Mouse (Mus musculus) monocyte, adult 2 months (primary cell): ENCODE results near the gene Asb2.

Source experiments
- DNase-seq, 2 experiments: peaks; one replicate each; pipeline ENCODE4 v3.0.0; 2022; ENCODE audit warnings: low spot score in 2 of 2, low read depth in 1 of 2

Asb2 gene

DNA sequence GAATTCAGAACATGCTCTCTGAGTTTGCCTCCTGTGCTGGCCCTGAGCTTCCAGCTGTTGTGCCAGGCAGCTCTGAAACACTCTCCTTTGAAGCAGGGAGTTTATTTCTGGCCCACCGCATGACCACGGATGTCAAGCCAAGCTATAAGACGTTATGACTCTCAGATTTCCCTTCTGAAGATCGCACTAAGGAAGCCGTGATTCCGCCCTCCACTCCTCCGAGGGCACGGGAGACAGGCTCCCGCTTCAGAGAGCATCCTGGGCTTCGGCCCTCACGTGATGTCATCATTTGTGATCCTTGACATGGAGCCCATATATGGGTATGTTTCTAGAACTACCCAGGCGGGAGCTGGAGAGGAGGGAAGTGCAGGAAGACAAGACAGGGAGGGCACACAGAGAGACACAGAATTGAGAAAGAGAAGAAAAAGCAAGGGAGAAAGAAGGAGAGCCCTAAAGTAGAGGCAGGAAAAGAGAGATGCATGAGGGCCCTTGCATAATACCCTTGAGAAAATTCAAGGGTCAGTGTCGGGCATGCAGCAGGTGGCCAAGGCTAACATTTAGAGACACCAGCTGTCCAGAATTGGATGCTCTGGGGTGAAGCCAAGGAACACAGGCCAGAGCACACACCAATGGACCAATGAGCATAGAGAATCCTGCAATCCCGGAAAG is at the start of gene Asb2:
Gene Asb2 (minus strand): TSS at position 256 of the 669 bp plus-strand sequence.
- DNase-seq: no peak

DNA sequence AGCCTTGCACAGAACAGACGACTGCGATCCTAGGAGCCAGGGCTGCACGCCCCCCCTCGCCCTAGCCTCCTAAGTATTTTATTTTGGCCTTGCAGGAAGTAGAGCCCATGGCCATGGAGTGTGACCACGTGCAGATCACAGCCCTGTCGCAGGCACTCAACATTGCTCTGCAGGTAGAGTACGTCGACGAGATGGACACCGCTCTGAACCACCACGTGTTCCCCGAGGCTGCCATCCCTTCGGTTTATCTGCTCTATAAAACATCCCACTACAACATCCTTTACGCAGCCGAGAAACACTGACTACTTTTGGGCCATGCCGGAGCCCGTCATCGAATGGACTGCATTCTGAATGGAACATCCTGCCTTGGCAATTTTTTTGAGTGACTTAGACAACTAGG is 48.3 kb upstream of the Asb2 start:
- DNase-seq: no peak

DNA sequence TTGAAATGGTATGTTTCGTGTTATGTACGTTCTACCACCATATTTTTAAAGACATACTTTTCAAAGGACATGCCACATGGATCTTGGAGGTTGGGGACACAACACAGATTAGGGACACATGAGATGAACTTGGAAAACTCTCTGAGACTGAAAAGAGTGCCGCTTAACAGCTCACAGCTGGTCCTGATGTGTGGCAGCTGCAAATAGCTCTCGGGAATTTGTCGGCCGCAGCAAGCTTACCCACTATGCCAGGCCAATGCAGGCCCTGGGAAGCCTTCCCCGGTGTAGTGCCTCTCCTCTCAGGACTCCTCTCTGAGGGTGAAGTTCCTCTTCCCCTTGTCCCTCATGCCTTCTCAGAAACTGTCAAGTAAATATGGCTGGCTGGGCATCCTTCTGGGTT is 41.0 kb upstream of the Asb2 start:
- DNase-seq: no peak

DNA sequence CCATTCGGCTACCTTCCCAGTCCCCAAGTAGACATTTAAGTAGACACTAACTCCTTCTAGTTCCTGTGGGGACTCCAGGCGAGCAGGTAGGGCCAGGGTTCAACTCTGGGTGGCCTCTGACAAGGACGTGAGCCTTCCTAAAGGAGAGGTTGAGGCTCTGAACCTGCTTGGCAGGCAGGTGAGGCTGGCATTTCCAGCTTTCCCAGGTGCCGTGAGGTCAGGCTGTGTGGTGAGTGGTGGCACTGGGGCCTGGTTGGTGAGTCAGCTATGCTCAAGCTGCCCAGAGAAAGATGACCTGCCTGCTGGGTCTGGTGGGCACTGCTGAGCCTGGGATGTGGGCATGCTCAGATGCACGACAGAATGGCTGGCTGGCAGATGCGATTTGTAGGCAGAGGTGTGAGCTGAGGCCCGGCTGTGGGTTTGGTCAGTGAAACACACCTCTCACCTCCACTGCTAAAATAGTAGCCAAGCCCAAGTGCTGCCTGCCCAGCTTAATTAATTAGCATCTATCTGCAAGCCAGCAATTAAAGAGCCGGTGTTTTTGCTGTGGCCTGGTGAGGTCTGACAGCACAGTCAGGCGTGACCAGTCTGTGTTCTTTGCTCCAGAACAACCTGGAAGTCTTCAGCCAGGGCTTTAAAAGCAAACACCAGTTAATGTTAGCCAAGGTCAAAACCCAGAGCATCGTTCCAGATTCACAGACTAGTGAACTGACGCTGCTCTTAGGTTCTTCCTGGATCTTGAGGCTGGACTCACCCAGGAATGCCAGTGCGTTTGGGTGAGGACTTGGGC is 39.9 kb upstream of the Asb2 start:
- DNase-seq: no peak

DNA sequence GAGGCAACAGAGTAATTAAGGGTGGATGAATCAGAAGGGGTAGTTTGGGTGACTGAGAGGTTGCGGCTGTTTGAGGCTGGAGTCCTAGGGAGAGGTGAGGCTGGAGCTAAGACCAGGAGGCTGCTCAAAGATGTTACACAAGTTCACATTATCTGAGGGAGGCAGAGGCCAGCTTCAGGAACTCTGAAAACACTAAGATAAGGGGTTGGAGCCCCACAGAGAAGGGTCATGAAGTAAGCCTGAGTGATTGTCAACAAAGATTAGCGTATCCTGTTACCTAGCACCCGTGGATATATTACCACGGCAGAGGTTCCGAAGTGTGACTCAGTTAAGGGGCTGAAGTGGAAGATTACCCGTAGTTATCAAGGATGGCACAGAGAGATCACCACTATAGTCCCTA is 37.7 kb upstream of the Asb2 start:
- no peak for DNase-seq

DNA sequence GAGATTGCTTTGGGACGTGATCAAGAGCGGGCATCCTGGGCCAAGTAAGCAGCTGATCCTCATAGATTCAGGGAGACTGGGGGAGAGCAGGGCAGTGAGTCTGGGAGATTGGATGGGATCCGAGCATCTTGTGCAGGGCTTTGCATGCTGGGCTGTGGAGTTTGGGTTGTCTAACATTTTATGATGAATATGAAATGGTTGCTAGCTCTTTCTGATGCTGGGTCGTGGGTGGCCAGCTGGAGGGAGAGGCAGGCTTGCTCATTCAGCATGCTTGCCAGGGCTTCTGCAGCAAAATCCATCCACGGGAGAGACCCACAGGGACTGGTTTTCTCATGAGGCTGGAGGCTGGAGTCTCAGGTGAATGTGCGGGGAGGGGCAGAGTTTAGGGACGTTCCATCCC is 35.3 kb upstream of the Asb2 start:
- no peak for DNase-seq

DNA sequence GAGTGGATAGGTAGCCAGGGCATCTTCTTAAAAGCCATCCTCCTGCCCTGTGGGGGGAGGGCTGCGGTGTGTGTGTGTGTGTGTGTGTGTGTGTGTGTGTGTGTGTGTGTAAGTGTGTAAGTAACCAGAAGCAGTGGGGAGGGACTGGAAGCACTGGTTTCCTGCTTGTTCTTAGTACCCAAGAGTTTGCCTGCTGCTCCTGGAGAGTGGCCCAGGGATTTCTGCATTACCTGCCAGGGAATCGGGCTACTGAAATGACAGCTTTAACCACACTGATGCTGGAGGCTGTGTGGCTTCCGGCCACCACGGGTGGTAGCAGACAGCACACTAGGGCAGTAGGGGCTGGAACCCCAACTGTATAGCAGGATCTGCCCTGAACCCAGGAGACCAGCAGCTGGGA is 34.2 kb upstream of the Asb2 start:
- DNase-seq: no peak

DNA sequence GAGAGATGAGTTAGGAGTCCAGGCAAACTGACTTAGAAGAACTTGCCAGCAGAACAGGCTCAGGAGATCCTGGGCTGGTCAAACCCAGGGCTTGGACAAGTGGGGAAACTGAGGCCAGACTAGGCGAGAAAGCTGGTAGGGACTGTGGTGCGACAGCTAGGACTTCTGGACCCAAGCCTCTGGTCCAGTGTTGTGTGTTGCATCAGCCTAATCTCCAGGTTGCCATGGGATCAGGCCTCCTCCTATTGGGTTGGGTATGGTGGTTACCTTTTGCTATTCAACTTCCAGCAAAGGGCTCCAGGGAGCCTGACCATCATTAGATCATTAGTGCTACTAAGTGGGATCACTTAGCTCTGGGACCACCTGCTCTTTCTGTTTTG is 33.5 kb upstream of the Asb2 start:
- no peak for DNase-seq

DNA sequence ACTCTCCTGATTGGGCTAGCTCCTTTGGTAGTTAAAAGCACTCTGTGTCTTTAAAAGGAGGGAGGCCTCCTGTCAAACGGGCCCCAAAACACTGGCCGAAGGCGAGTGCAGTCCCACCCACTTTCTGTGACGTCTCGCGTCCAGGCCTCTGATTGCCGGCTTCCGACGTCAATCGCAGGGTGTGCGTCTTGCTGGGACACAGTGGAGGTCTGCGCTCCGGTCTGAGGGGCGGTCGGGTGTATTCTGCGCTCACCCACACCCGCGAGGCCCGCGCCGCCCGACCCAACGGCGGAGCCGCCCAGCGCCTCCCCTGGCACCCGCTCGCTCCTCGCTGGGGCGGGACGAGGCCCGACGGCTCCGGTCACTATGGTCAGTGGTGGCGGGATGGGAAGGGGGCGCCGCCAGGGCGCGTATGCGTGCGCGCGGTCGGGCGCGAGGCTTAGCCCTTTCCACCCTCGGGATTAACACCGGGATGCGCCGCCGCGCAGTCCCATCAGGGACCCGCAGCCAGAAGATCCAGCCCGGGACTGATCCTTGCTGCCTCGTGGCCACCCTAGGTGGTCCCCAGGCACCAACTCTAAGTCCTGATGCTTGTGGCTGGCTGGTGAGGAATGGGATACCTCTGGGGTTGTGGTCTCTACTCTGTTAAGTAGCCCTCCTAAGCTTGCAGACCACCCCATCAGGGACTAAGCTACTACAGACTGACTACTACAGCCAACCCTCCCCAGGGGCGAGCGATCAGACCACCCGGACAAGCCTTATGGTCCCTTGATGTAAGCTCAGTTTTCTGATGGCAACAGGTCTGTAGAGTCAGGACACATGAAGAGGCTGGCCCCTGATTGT is 32.9 kb upstream of the Asb2 start, which contains the start of gene Otub2:
Gene Otub2 (plus strand): TSS at position 178 of the 843 bp plus-strand sequence.
- DNase-seq: peak; percentile 65 to 80

DNA sequence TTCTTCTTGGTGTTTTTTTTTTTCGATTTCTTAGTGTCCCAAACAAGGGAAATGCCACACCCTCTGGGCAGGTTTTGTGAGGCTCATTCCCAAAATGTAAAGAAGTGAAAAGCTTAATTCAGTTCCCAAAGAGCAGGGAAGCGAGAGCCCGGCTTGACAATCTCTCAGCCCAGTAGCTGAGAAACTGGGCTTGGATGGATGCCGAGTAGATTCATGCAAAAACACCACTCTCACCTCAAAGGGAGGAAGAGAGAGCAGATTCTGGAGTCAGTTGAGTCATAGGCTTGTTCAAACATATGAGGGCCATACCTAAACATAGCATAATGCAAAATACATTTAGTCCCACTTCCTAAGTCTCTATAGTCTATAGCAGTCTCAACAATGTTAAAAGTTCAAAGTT is 24.4 kb upstream of the Asb2 start:
- DNase-seq: no peak

DNA sequence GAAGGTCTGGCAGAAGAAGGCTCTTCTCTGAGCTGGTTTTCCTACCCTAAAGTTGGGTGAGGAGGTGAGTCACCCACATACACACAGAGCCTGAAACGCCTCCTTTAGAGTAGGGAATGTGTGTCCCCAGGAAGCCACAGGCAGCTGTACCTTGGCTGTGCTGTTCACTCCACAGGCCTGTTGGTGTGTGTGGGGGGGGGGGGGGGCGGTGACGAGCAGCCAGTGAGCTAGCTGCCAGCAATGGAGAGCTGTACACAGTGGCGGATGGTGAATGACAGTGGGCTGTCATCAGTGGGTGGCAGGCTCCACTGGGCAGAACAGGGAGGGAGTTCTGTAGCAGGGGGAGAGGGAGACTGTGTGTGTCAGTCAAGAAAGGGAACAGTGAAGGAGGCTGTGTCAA is 21.0 kb upstream of the Asb2 start:
- no peak for DNase-seq

DNA sequence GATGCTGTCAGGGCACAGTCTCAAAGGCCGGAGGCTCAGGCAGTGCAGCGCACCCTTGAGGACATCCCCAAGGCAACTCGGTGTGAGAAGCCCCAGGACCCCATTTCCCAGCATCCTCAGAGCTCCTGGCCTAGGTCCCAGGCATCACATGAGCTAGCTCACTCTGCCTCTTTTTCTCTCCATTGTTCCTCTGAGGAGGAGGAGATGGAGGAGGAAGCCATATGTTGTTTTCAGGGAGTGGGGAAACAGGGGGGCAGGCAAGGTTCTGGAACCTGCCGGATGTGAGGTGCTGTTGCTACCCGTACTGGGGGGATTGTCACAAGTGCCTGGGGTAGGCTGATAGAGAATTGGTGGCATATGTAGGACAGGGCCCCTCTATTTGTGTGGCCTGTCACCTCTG is 20.3 kb upstream of the Asb2 start:
- DNase-seq: no peak

DNA sequence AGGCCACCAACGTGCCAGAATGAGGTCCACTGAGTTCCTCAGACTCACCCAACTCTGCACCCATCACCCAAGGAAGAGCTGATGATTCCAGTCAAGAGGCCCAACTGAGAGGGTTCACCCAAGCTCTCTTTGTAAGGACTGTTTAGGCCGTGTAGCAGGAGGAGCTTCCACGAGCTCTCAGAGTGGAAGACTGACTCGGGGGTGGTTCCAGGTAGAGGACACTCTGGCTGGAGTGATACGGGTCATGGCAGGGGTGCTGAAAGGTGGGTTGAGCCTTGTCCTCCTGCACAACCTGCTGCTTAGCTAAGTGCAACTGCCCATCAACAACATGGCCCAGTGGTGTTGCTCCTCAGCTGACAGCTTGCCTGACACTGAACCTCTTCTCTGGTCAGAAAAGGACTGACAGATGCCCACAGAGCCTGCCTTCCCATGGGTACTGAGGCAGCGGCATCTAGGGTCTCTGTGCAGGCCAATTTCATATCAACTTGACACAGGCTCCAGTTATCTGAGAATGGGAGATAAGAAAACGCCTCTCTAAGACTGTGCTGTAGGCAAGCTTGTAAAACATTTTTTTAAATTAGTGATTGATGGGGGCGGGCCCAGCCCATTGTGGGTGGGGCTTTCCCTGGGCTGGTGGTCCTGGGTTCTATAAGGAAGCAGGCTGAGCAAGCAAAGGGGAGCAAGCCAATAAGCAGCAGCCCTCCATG is 17.9 kb upstream of the Asb2 start:
- no peak for DNase-seq

DNA sequence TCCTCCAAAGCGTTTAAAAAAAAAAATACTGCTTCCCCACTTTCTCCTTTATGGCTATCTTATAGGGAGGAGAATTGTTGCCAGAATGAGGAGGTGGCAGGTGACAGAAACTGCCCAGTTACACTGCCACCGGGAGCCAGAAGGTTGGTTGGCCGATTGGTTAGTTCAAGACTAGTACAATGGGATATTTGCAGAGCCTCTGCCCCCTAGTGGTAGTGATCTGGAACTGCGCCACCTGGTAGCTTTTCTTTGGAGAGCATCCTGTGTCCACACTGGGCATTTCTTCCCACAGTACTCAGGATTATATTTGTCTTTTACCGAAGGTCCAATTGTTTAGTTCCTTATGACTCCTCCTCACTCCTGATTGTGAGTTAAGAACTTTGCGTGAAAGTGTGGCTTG is 15.9 kb upstream of the Asb2 start:
- peak in 1 of 2 experiments; percentile 26 for DNase-seq

DNA sequence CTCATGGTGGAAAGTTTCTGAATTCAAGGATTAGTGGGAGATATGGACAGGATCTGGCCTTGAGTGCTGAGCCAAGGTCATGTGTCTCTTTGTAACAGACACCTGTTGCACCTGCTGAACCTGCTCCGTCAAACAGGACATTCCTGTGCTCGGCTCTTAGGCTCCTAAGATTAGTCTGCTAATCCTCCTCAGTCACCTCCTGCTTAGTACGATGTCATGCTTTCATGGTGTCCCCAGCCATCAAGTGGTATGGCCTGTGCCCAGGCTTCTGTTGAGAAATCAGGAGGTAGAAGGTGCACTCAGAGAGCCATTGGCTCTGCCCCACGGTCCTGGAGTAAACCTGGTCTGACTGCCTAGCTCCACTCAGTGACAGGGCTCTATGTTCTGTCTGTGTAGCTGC is 15.1 kb upstream of the Asb2 start:
- DNase-seq: no peak

DNA sequence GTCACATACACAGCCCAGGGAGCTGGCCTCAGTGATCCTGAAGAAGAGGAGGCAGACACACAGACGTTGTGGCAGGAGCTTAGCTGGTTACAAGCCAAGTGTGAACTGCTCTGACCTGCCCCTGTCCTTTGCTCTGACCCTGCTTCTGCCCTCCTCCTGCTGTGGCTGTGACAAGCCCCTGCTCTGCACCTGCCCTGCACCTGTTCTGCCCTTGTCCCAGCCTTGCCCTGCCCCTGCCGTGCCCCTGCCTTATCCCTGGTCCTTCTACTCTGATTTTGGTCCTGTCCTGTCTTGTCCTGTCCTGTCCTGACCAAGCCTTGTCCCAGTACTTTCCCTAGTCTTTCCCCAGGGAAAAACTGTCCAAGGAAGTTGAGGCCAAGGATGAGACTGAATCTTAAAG is 13.0 kb upstream of the Asb2 start:
- DNase-seq: no peak

DNA sequence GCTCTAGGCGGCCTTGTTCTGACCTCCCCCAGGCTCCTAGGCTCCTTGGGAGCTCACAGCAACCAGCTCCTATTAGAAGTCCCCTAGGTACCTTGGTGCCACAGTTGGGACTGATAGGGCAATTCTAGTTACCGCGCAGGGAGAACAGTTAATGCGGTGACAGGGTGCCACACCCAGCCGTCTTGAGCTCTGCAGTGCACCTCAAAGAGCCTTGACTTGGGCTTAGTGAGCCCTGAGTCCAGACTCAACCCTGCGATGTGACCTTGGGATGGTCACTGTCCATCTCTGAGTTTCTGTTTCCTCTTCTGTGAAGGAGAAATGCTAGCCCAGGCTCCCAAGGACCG is 12.5 kb upstream of the Asb2 start:
- no peak for DNase-seq

DNA sequence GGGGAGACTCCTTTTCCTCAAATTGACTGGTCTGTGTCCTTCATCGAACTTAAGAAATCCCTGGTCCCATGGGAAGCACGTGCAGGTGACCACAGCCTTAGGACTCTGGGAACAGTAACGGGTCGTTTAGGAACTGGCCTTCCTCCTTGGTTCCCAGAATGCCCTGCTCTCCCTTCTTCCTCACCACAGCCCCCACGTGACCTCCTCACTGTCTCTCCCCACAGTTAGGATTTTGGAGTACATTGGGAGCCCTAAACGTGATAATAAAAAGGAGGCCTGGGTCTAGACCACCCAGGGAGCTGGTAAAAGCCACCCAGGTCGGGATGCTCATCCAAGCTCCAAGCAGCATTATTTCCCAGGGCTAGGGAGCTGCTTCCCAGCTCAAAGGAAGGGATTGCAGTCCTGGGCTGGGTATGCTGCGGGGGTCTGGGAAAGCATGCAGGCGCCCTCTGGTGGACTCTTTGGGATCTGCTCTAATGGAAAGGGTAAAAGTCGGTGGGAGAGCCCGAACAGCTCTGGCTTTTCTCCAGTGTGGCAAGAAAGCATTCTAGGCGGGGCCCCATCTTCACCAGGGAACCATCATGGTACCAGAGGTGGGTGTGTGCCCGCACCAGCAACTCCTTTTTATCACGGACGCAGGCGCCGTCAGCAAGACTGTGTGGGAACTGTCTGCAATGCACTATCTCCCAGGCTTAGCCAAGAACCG is 12.0 kb upstream of the Asb2 start:
- peak in 1 of 2 experiments; percentile 19 for DNase-seq

DNA sequence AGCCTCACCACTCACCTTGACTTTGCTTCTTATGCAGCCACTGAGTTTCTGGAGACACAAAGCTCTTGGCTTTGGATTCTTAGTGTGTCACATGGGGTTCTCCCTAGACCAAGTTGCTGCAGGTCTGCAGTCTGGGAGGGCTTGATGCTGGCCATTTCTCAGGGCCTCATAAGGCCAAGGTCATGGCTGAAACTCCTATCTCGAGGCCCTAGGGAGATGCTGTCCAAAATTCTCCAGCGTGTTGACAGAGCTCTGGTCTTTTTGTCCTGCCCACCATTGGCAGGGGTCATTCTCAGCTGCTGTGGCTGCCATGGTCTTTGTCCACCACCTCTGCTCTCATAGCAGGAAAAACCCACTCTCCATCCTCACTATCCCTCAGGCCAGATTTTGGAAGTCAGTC is 11.4 kb upstream of the Asb2 start:
- DNase-seq: no peak

DNA sequence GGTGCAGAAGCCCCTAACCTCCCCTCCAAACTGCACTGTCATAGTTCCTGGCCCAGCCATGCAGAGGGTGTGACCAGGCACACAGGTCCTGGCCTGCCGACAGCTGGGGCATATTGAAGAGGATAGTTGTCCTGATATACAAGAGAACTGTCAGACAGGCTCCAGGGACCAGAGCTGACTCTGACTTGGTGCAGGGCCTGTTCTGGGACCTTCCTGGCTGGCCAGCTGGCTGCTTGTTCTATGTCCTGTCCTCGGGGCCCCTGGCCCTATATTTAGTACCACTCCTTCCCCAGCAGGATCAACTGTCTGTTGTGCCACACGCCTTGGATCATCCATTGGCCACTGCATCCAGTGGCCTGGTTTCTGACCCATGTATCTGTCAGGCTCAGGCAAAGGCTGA is 6.5 kb upstream of the Asb2 start:
- no peak for DNase-seq
